Mouse (Mus musculus): ENCODE measurements around the gene Nae1. TPM values are rescaled to one million over a fixed set of nuclear protein-coding genes. Genes with fewer than 3 reads are reported as not detected.
A peak's percentile ranks its signal among the peaks of the same experiment; 100 is the strongest.

Nae1 gene
- polyA plus RNA-seq, 1 experiment, result 13.8 TPM

GRCm38 (mm10) chr8:104509061-104510006 lies 25.1 kb downstream of the Nae1 start, which contains the start of gene Terb1:
TSS of gene Terb1 (minus strand) at chr8:104509910.
- TF ChIP-seq CEBPB (IDR thresholded peaks at IDR 0.05; ENCODE audit: low read depth) (no peak), MYOD1 (IDR thresholded peaks at IDR 0.05; ENCODE audit: control insufficient read depth, insufficient read length, low read depth) (no peak), CTCF (IDR thresholded peaks at IDR 0.05; ENCODE audit: control insufficient read depth, insufficient read depth, insufficient read length) (no peak), MAX (IDR thresholded peaks at IDR 0.05) (no peak), MYOG (IDR thresholded peaks at IDR 0.05; ENCODE audit: control insufficient read depth, extremely low read depth, insufficient read length) (no peak)
- Histone ChIP-seq H3K36me3 (ENCODE audit: control insufficient read depth, insufficient read depth) (peaks cover 37% of the 10 kb centered on the region), H3K79me2 (ENCODE audit: control insufficient read depth, insufficient read depth) (no peaks in the 10 kb centered on the region), H3ac (ENCODE audit: control insufficient read depth, insufficient read length, low read depth) (no peak within 1 kb of the TSS), H3K27me3 (ENCODE audit: control insufficient read depth, insufficient read depth, insufficient read length) (no peaks in the 10 kb centered on the region), H3K4me3 (ENCODE audit: insufficient read depth, poor library complexity, severe bottlenecking) (no peak within 1 kb of the TSS), H3K79me3 (ENCODE audit: low read depth) (no peaks in the 10 kb centered on the region)

- no peak for TF ChIP-seq FOSL1 (IDR thresholded peaks at IDR 0.05; ENCODE audit: insufficient read depth, low read length, poor library complexity, severe bottlenecking)
- TF ChIP-seq CEBPB (IDR thresholded peaks at IDR 0.05; ENCODE audit: low read depth), result peak; percentile 13
- Histone ChIP-seq H3K27me3 (ENCODE audit: control insufficient read depth, insufficient read depth, insufficient read length) (no peaks in the 10 kb centered on the region), H3K36me3 (ENCODE audit: control insufficient read depth, insufficient read depth) (no peaks in the 10 kb centered on the region), H3K79me2 (ENCODE audit: control insufficient read depth, insufficient read depth) (no peaks in the 10 kb centered on the region), H3K4me3 (ENCODE audit: insufficient read depth, poor library complexity, severe bottlenecking) (no peak overlapping the region), H3ac (ENCODE audit: control insufficient read depth, insufficient read length, low read depth) (no peak overlapping the region), H3K79me3 (ENCODE audit: low read depth) (no peaks in the 10 kb centered on the region)
Measured at GRCm38 (mm10) chr8:104479091-104479490, 55.3 kb downstream of the Nae1 start.

DNA sequence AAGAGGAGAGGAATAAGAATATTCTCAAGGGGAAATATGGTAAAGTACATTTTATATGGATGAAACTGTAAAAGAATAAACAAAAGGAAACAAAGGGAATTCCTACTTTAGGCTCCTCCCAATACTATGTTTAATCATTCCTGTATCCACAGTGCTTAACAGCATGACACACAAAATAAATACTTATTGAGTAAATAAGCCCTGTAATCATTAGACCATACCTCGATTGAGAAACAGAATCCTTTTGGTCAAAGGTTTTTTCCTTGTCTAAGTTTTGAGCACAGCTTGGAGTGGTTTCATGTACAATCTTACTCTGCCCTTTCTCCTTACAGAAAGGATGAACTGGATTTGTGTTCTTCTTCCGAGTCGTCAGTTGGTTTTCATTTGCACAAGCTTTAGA lies 62.0 kb downstream of the Nae1 start:
- Histone ChIP-seq H3K79me3 (ENCODE audit: low read depth) (no peaks in the 10 kb centered on the region), H3K27me3 (ENCODE audit: control insufficient read depth, insufficient read depth, insufficient read length) (no peaks in the 10 kb centered on the region)
- TF ChIP-seq FOSL1 (IDR thresholded peaks at IDR 0.05; ENCODE audit: insufficient read depth, low read length, poor library complexity, severe bottlenecking) (no peak), CEBPB (IDR thresholded peaks at IDR 0.05; ENCODE audit: low read depth) (no peak), MAX (IDR thresholded peaks at IDR 0.05) (no peak), MYOD1 (IDR thresholded peaks at IDR 0.05; ENCODE audit: control insufficient read depth, insufficient read length, low read depth) (no peak), CTCF (IDR thresholded peaks at IDR 0.05; ENCODE audit: control insufficient read depth, insufficient read depth, insufficient read length) (no peak), MYOG (IDR thresholded peaks at IDR 0.05; ENCODE audit: control insufficient read depth, extremely low read depth, insufficient read length) (no peak), USF1 (IDR thresholded peaks at IDR 0.05; ENCODE audit: low read depth) (no peak)

GRCm38 (mm10) chr8:104467463-104467862 lies 67.0 kb downstream of the Nae1 start:
- Histone ChIP-seq H3K79me3 (ENCODE audit: low read depth) (no peaks in the 10 kb centered on the region), H3K27me3 (ENCODE audit: control insufficient read depth, insufficient read depth, insufficient read length) (no peaks in the 10 kb centered on the region)
- TF ChIP-seq CTCF (IDR thresholded peaks at IDR 0.05; ENCODE audit: control insufficient read depth, insufficient read depth, insufficient read length), result no peak
- no peak for TF ChIP-seq MYOG (IDR thresholded peaks at IDR 0.05; ENCODE audit: control insufficient read depth, extremely low read depth, insufficient read length)
- TF ChIP-seq CEBPB (IDR thresholded peaks at IDR 0.05; ENCODE audit: low read depth), result no peak
- TF ChIP-seq MYOD1 (IDR thresholded peaks at IDR 0.05; ENCODE audit: control insufficient read depth, insufficient read length, low read depth), result no peak
- no peak for TF ChIP-seq FOSL1 (IDR thresholded peaks at IDR 0.05; ENCODE audit: insufficient read depth, low read length, poor library complexity, severe bottlenecking)
- TF ChIP-seq MAX (IDR thresholded peaks at IDR 0.05), result no peak
- no peak for TF ChIP-seq USF1 (IDR thresholded peaks at IDR 0.05; ENCODE audit: low read depth)

More for the DNA sequence above, 62.0 kb downstream of the Nae1 start:
- Histone ChIP-seq H3ac (ENCODE audit: control insufficient read depth, insufficient read length, low read depth) (no peak overlapping the region), H3K36me3 (ENCODE audit: control insufficient read depth, insufficient read depth) (no peaks in the 10 kb centered on the region), H3K4me3 (ENCODE audit: insufficient read depth, poor library complexity, severe bottlenecking) (no peak overlapping the region), H3K79me2 (ENCODE audit: control insufficient read depth, insufficient read depth) (no peaks in the 10 kb centered on the region)

More at GRCm38 (mm10) chr8:104467463-104467862, 67.0 kb downstream of the Nae1 start:
- no peak overlapping the region for H3ac ChIP-seq (ENCODE audit: control insufficient read depth, insufficient read length, low read depth)
- H3K4me3 ChIP-seq (ENCODE audit: insufficient read depth, poor library complexity, severe bottlenecking), result no peak overlapping the region
- no peaks in the 10 kb centered on the region for H3K79me2 ChIP-seq (ENCODE audit: control insufficient read depth, insufficient read depth)
- no peaks in the 10 kb centered on the region for H3K36me3 ChIP-seq (ENCODE audit: control insufficient read depth, insufficient read depth)

Other genes starting within 250 kb of the Nae1 start
- not detected for gene Cmtm2a, start 241.5 kb downstream of the Nae1 start, polyA plus RNA-seq (2012; fragmentation: generic; extraction: Trizol)
- gene Gm45711, start 224.6 kb downstream of the Nae1 start, polyA plus RNA-seq (2012; fragmentation: generic; extraction: Trizol), result not detected
- gene Cmtm1, start 224.5 kb downstream of the Nae1 start, polyA plus RNA-seq (2012; fragmentation: generic; extraction: Trizol), result not detected
- not detected for gene Gm11020, start 213.1 kb downstream of the Nae1 start, polyA plus RNA-seq (2012; fragmentation: generic; extraction: Trizol)
- not detected for gene Cmtm2b, start 212.4 kb downstream of the Nae1 start, polyA plus RNA-seq (2012; fragmentation: generic; extraction: Trizol)
- 86.5 TPM for gene Cmtm3, start 195.2 kb downstream of the Nae1 start, polyA plus RNA-seq (2012; fragmentation: generic; extraction: Trizol)
- gene Cmtm4, start 138.8 kb downstream of the Nae1 start, polyA plus RNA-seq (2012; fragmentation: generic; extraction: Trizol), result 11.3 TPM
- 26.8 TPM for gene Dync1li2, start 91.6 kb downstream of the Nae1 start, polyA plus RNA-seq (2012; fragmentation: generic; extraction: Trizol)
- not detected for gene Terb1, start 24.7 kb downstream of the Nae1 start, polyA plus RNA-seq (2012; fragmentation: generic; extraction: Trizol)
- 0.16 TPM for gene Car7, start 52 bp upstream of the Nae1 start, polyA plus RNA-seq (2012; fragmentation: generic; extraction: Trizol)
- 2.6 TPM for gene Pdp2, start 56.8 kb upstream of the Nae1 start, polyA plus RNA-seq (2012; fragmentation: generic; extraction: Trizol)
- gene Cdh16, start 89.8 kb upstream of the Nae1 start, polyA plus RNA-seq (2012; fragmentation: generic; extraction: Trizol), result not detected
- 8.5 TPM for gene Rrad, start 96.7 kb upstream of the Nae1 start, polyA plus RNA-seq (2012; fragmentation: generic; extraction: Trizol)
- 180 TPM for gene Ciao2b, start 107.3 kb upstream of the Nae1 start, polyA plus RNA-seq (2012; fragmentation: generic; extraction: Trizol)
- not detected for gene Ces2a, start 199.4 kb upstream of the Nae1 start, polyA plus RNA-seq (2012; fragmentation: generic; extraction: Trizol)